Mouse (Mus musculus) naive thymus-derived CD4-positive, alpha-beta T cell, adult 5 months (primary cell): ENCODE measurements around the gene Zfp110. TPM values are rescaled to one million over a fixed set of nuclear protein-coding genes. Genes with fewer than 3 reads are reported as not detected.

Experiments
- polyA plus RNA-seq: library from polyadenylated mRNA; unstranded; fragments of 100-300 nt; shearing (Covaris generic); gene quantifications from one replicate; pipeline ENCODE4 v1.2.1, GENCODE M21; 2017

The Zfp110 gene
- polyA plus RNA-seq: 85.4 TPM

DNA sequence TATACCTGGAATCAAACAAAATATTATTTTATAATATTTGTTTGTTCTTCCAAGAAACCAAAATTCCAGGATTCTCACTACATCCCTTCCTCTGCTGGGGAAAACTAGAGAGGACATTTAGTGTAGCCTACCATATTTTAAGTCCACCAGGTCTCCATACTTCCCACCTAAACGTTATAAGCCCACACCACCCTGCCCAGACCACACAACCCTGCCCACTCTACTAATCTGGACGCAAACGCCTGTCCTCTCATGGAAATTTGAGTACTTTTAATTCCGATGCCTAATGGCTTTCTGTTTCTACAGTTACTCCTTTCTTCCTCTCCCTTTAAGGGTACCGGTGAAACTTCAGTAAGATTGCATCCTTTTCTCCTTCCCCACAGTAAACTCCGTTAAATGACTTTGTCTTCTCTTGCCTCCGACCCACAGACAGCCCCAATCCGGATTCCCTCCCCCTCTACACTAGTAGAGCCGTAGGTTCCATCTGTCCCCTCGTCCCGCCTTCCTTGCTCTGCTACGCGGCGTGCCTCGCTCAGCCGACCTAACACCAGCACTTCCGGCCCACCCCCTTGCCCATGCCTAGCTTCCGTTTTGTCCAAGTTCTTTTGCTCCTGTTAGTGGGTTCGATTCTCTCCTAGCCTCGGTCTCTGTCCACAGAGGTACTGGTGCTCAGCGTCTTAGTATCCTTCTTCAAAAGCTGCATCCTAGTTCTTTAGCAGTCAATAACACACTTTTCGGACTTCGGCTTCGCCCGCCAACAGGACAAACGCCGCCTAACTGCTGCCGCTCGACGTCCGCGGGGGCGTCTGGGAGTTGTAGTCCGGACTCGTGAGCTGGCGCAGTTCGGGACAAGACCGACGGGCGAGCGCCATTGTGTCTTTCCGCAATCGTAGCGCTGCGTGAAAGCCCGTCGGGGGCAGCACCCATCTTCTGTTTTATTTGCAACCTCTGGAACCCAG is at the start of gene Zfp110:
Gene Zfp110, plus strand, starts transcription at position 600 of the 959 bp plus-strand sequence.

GRCm38 (mm10) chr7:12802866-12803726 is 31.5 kb upstream of the Zfp110 start, which contains the start of gene Zscan18:
Gene Zscan18 (minus strand): TSS chr7:12803635.

GRCm38 (mm10) chr7:12818521-12819295 is 15.9 kb upstream of the Zfp110 start, which contains the start of gene Zfp329:
Gene Zfp329 (minus strand): TSS chr7:12818858.

GRCm38 (mm10) chr7:12880911-12881660 is 46.5 kb downstream of the Zfp110 start, which contains the start of gene Zfp128:
Gene Zfp128 (plus strand): TSS chr7:12881177.

GRCm38 (mm10) chr7:12897655-12898410 is 63.3 kb downstream of the Zfp110 start, which contains the start of gene Zscan22:
Gene Zscan22 (plus strand): TSS chr7:12897815.

Other genes with a start within 250 kb of the Zfp110 start
- 0.04 TPM for gene Vmn2r53, start 226.0 kb upstream of the Zfp110 start, polyA plus RNA-seq
- gene Vmn2r54, start 194.4 kb upstream of the Zfp110 start, polyA plus RNA-seq: not detected
- gene Vmn2r55, start 149.8 kb upstream of the Zfp110 start, polyA plus RNA-seq: not detected
- not detected for gene Vmn2r56, start 99.8 kb upstream of the Zfp110 start, polyA plus RNA-seq
- 5.4 TPM for gene Zscan18, start 31.1 kb upstream of the Zfp110 start, polyA plus RNA-seq
- 7.9 TPM for gene Zfp329, start 15.9 kb upstream of the Zfp110 start, polyA plus RNA-seq
- gene Zfp128, start 46.4 kb downstream of the Zfp110 start, polyA plus RNA-seq: 0.50 TPM
- 4.0 TPM for gene Zscan22, start 63.1 kb downstream of the Zfp110 start, polyA plus RNA-seq
- 1,269 TPM for gene Rps5, start 87.5 kb downstream of the Zfp110 start, polyA plus RNA-seq
- gene Rnf225, start 92.7 kb downstream of the Zfp110 start, polyA plus RNA-seq: not detected
- 3.0 TPM for gene Zfp324, start 131.1 kb downstream of the Zfp110 start, polyA plus RNA-seq
- 5.8 TPM for gene Zfp446, start 143.1 kb downstream of the Zfp110 start, polyA plus RNA-seq
- 0.37 TPM for gene Slc27a5, start 163.4 kb downstream of the Zfp110 start, polyA plus RNA-seq
- 148 TPM for gene Trim28, start 164.4 kb downstream of the Zfp110 start, polyA plus RNA-seq
- 8.6 TPM for gene Zbtb45, start 175.3 kb downstream of the Zfp110 start, polyA plus RNA-seq
- gene Chmp2a, start 200.0 kb downstream of the Zfp110 start, polyA plus RNA-seq: 144 TPM
- gene Ube2m, start 203.5 kb downstream of the Zfp110 start, polyA plus RNA-seq: 133 TPM
- 0.44 TPM for gene Mzf1, start 220.0 kb downstream of the Zfp110 start, polyA plus RNA-seq